Mouse (Mus musculus): ENCODE results near the gene 4930402F06Rik.

4930402F06Rik gene

DNA sequence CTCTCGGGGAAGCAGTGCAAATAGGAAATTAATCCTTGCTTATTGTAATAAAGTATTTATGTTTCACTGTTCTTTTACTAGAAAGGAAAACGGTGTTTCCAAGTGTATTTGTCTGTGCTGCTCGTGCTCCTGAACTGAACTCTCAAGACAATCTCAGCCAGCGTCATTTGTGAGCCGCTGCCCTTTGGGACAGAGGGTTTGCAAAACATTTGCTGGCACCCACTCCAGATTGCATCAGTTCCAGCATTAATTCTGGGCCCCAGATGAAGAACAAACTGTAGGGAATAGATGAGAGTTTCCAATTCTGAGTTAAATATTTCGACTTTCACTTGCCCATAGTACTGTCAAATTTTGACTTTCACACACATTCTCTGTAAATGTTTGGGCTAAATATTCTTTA, 58.3 kb downstream of the 4930402F06Rik start:
- no peak for DNase-seq (ENCODE audit: low spot score)

DNA sequence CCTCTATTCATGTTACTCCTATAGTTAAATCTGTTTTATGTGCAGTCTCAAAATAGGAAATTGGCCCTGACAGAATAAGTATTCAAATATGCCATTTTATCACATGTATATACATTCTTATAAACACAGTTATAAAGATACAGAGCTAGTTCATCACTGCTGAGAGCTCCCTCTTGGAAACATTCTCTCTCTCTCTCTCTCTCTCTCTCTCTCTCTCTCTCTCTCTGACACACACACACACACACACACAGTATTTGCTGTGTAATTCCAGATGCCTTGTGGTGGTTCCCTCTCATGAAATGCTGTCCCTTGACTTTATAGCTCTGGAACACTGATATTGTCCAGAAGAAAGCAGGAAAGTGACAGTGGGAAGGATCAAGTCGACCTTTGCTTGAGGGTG, 58.9 kb downstream of the 4930402F06Rik start:
- DNase-seq (ENCODE audit: low spot score) = no peak

DNA sequence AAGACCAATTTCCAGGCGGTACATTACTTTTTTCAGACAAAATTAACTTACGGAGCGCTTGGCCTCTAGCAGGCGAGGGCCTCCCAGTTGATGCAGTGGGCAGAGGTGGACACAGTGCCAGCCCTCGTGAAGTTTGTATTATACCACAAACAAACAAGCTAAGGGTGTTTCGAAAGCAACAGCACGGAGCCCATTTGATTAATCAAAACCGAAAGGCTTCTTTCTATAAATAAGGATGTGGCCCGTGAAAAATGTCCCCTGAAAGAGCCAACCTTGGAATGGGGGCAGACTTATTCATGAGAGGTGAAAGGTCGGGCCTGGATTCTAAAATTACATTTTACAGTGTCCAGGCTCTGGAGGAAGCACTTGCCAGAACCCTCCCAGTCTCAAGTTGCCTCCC, 59.6 kb downstream of the 4930402F06Rik start:
- DNase-seq (ENCODE audit: low spot score) = no peak

DNA sequence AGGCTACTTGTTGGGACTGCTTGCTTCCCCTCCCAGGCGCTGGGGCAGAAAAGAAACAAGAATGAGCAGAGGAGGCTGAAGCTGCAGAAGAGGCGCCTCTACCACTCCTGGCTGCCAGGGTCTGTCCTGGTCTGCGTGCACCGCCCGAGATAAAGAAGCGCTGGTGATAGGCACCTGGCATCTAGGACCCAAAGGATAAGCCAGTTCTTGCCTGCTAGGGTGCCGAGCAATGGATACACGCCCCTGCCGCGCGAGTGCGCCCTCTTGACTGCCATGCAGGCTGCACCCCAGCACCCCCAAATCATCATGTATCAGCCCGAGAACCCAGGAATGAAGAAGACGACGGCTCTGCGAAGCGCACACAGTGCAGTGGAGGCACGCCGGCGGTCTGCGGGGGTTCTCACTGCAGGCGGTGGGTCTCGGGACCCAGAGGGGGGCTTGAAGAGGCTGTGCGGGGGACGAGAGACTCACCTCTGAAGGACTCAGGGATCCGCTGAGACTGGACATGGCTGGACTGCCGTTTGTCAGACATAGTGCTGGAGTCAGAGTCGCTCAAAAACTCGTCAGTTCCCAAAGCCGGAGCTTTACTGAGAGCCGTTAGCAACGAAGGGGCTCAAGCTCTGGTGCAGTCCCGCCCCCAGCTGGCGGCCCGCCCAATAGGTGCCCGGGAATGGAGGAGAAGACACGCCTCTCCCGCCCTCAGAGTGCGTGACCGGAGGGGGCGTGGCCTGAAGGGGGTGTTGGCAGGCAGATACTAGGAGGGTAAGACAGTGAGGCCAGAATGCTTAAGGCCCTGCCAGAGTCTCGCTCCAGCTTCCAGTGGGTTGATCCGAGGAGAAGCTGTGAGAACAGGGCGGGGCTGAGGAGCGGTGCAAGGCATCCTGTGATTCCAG, 60.3 kb downstream of the 4930402F06Rik start, which contains the start of gene Stom:
Gene Stom, minus strand, starts transcription at position 589 of the 893 bp plus-strand sequence.
- peak; percentile 100 for DNase-seq (ENCODE audit: low spot score)

DNA sequence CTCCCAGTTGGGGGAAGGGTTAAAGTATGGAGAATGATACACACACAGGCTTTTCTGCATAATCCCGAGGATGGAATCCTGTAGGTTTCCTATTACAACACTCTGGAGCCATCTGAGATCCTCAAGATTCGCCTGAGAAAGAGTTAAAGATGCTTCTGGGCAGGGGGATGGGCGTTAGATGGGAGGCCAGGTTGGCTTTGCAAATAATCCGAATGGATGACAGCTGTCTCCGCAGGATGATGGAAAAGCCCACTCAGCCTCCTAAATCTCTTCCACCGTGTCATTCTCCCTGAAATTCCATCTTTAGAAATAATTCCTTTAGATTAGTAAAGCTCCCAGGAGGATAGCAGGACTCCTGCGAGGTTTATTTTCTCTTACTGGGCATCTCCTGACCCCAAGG, 61.4 kb downstream of the 4930402F06Rik start:
- DNase-seq (ENCODE audit: low spot score) = no peak

DNA sequence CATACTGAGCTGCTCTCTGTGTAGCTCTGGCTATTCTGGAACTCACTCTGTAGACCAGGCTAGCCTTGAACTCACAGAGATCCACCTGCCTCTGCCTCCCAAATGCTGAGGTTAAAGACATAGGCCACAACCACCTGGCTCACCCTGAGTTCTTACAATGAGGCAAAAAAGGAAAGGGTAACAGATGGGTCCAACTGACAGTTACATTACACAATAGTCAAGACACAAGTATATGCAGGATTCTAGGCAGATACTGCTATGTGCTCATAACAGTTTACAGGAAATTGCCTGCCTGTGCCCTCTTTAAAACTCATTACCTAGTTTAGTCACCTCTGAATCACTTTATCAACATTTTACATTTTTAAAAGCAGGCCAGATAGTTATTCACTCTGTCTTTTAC, 63.3 kb downstream of the 4930402F06Rik start:
- no peak for DNase-seq (ENCODE audit: low spot score)

DNA sequence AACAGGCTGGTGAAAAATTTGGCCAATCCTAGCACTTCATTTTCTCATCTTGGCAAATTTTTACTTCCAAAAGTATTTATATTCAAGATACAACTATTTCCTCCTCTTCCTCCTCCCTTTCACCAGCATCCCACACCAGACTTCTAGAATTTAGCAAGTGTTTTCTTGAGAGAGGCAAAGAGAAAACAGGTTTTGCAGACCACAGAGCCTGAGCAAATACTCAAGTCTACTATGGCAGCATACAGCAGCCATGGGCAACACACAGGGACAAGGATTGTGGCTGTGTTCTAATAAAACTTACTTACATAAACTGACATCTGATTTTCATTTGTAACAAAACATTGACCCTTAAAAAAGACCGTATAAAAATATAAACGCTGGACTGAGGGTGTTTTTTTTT, 65.8 kb downstream of the 4930402F06Rik start:
- no peak for DNase-seq (ENCODE audit: low spot score)

DNA sequence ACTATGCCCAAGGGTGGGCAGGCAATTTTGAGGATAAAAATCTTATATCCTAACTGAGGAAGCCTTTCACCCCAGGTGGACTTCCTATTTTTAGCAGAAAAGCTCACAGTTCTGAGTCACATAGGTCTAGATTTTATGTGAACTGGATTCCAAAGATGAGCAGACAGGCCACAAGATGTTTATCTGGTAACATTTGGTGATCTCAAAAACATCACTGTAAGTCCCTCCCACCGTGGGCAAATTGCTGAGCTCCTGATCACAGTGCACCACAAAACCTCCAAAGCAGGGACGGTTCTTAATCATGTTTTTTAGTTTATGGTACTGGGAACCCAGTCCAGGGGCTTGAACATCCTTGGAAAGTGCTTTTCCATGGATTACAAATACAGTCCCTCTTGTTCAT, 67.9 kb downstream of the 4930402F06Rik start:
- no peak for DNase-seq (ENCODE audit: low spot score)

DNA sequence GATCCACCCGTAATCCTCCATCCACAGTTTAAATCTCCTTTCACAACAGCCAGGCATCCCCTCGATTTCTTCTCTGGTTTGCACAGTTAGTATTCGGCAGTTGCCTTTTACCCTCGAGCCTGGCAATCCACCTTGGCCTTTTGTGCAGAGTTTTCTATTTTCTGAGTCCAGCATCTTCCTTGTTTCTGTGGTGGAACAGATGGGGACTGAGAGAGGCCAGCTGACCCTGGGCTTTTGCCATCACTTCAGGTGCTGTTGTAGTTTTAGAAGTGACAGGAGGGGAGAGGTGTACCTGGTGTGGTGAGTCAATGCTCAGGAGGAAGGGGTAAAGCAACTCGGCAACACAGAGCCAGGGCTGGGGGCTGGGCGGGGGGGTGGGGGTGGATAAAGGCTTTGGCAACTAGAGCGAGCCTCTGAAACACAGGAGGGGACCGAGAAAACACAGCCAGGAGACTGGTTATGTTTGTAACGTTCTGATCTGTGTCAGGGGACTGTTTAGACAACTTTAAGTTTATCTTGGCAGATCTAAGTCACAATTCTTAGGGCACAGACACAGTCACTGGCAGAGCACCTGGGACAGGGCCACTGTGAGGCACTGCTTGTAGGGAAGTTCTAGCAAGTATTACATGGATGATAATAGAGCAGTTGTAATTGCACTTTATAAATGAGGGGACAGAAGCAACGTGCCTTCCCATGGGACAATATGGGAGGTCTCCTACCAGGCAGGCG, 68.7 kb downstream of the 4930402F06Rik start:
- no peak for DNase-seq (ENCODE audit: low spot score)

DNA sequence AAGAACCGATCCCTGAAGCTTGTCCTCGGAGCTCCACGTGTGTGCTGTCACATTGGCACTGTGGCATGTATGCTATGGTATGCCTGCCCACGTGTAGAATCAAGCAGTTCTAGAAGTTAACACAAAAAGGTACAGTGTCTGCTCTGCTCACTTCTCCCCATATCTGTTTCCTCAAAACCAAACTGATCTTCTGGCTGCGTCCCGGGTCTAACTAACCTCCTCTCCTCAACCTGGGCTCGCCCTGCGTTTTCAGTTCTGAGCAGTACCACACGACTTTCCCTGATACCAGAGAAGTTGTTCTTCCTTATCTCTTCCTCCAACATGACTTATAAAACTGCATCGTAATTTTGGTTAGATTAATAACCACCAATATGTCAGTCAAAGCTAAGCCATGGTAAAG, 69.4 kb downstream of the 4930402F06Rik start:
- DNase-seq (ENCODE audit: low spot score) = no peak

DNA sequence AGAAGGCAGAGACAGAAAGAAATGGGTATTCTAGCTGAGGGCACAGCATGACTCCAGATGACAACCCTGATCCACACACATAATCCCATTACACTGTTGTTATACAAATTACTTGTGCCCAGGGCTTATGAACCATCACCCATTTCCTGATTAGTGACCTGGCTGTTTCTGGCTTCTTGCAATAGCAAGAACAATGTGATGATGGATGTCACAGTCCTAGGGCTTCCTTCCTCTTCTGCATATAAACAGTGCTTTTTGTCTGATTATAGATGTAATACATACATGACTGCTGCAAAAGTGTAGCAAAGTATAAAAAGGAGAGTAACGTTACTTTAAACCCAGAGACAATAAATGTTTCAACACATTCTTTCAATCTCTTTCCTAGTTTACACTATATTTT, 70.0 kb downstream of the 4930402F06Rik start:
- DNase-seq (ENCODE audit: low spot score) = no peak

DNA sequence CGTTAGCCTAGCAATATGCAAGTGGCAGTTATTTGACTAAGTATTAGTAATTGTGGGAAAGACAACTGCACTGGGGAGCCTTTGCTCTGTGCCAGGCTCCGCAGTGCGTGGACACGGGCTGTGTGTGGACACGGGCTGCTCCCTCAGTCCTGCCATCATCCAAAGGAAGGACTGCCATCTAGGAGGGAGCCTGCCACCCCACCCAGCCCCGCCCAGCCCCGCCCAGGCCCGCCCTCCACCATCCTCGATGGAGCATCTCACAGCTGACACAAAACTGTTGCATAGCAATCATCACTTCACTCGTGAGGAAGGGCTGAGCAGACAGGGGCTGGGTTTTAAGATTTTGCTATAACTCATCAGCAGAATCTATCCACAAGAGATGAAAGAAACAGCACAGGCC, 71.0 kb downstream of the 4930402F06Rik start:
- no peak for DNase-seq (ENCODE audit: low spot score)
